Mouse (Mus musculus) midbrain, postnatal 0 days (tissue): ENCODE data around the gene Nr2f1. TPM values are rescaled to one million over a fixed set of nuclear protein-coding genes. Genes with fewer than 3 reads are reported as not detected.

Experiments
- ATAC-seq: fragments of 200-750 bp; cut with Nextera tagmentation; 2 replicates; pipeline ENCODE4 v1.8.0; 2017; ENCODE audit warnings: moderate number of reproducible peaks, mild to moderate bottlenecking, moderate TSS enrichment, moderate library complexity; ENCODE audit not compliant: low FRiP score
- DNase-seq: peaks from one replicate; pipeline ENCODE4 v3.0.0-alpha.2; 2015; ENCODE audit warnings: low spot score
- H3K27ac ChIP-seq: fragments of 300-500 bp; sonication (generic); 2 replicates; pipeline ENCODE4 v1.5.1; 2014; ENCODE audit warnings: low read depth, mild to moderate bottlenecking, low read length, mixed read lengths
- H3K27me3 ChIP-seq: fragments of 300-500 bp; sonication (generic); 2 replicates; pipeline ENCODE4 v1.6.1; 2014; ENCODE audit warnings: low read length, control low read depth, mixed read lengths; ENCODE audit not compliant: insufficient read depth
- H3K36me3 ChIP-seq: fragments of 300-500 bp; sonication (generic); 2 replicates; pipeline ENCODE4 v1.6.1; 2014; ENCODE audit warnings: low read length, control low read depth, mixed read lengths; ENCODE audit not compliant: insufficient read depth
- H3K4me1 ChIP-seq: fragments of 300-500 bp; sonication (generic); 2 replicates; pipeline ENCODE4 v1.6.1; 2014; ENCODE audit warnings: mild to moderate bottlenecking, control low read depth, antibody characterized with exemption, low read length, mixed read lengths; ENCODE audit not compliant: insufficient read depth
- H3K4me2 ChIP-seq: fragments of 300-500 bp; sonication (generic); 2 replicates; pipeline ENCODE4 v1.6.1; 2014; ENCODE audit warnings: low read depth, mild to moderate bottlenecking, low read length, mixed read lengths; ENCODE audit not compliant: poor library complexity, severe bottlenecking
- H3K4me3 ChIP-seq: fragments of 300-500 bp; sonication (generic); 2 replicates; pipeline ENCODE4 v1.5.1; 2014; ENCODE audit warnings: low read depth, mild to moderate bottlenecking, low read length, moderate library complexity
- H3K9ac ChIP-seq: fragments of 300-500 bp; sonication (generic); replicated peaks from 2 replicates; pipeline ENCODE4 v1.6.1; 2014; ENCODE audit warnings: mild to moderate bottlenecking, low read length, moderate library complexity, mixed read lengths; ENCODE audit not compliant: poor library complexity, severe bottlenecking
- H3K9me3 ChIP-seq: fragments of 300-500 bp; sonication (generic); 2 replicates; pipeline ENCODE4 v1.6.1; 2016; ENCODE audit warnings: low read length, control low read depth
- CTCF ChIP-seq: IDR thresholded peaks from 2 replicates; pipeline ENCODE4 v1.5.1; 2016; ENCODE audit warnings: antibody characterized with exemption, mild to moderate bottlenecking
- WGBS: fragments of 180-500 bp; shearing (Covaris S2); extraction: QIAGEN DNeasy Blood & Tissue Kit; methylation state at CpG from one replicate; pipeline ENCODE4 v1.1.7; 2014; 5-methylcytosine and 5-hydroxymethylcytosine counted together
- polyA plus RNA-seq: library from polyadenylated mRNA; unstranded; fragments of >200 nt; fragmentation: Nextera tagmentation; extraction: Ambion mirVana; gene quantifications from 2 replicates; pipeline ENCODE4 v1.2.1, GENCODE M21; 2015
- total RNA-seq: library from RNA; depleted of rRNA; stranded (reverse); fragments of >200 nt; gene quantifications from 2 replicates; pipeline ENCODE4 v1.2.3, GENCODE M21; 2014

Gene Nr2f1
- total and polyA plus RNA-seq, 2 experiments from 2014 or later, result 55.5 to 184 TPM

DNA sequence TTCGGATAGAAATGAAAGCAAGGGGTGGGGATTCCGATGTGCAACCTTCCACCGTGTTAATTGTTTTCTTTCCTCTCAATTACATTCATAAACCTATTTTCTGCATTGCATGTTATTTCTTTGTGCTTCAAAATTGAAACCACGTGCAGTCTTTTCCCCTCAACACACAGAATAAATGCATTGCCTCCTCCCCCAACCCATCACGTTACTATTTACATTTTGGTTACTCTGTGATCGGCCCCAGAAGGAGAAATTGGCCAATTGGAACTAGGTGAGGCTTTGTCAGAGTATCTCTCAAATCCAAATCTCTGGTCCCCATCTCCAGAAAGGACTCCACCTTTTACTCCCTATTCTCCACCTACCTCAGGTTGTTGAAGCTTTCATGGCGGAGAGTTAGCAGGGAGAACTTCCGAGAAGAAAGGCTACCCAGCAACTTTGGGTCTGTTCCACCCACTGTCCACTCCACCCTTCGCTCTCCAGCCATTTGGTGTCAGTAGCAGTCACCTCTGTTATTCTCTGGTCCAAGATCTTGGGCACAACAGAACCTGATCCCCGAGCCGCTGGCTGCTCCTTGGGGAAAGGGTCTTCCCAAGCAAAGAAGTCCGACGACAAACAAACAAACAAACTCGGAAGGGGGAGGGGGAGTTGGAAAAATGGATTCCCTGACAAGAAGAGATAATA, 14.6 kb downstream of the Nr2f1 start:
- H3K4me1 ChIP-seq, result no peaks in the 10 kb centered on the region
- H3K27me3 ChIP-seq, result peaks cover 21% of the 10 kb centered on the region
- DNase-seq, result no peak
- peaks cover 2% of the 10 kb centered on the region; the same call in 1 of the 2 replicates for H3K36me3 ChIP-seq
- no peak for ATAC-seq
- no peak overlapping the region for H3K4me2 ChIP-seq
- no peaks in the 10 kb centered on the region for H3K9me3 ChIP-seq
- H3K9ac ChIP-seq, result no peak overlapping the region
- no peak overlapping the region for H3K4me3 ChIP-seq
- no peak overlapping the region for H3K27ac ChIP-seq
- no peak for TF ChIP-seq CTCF
- 22% methylated on average over 14 of the region's 14 CpGs for WGBS

DNA sequence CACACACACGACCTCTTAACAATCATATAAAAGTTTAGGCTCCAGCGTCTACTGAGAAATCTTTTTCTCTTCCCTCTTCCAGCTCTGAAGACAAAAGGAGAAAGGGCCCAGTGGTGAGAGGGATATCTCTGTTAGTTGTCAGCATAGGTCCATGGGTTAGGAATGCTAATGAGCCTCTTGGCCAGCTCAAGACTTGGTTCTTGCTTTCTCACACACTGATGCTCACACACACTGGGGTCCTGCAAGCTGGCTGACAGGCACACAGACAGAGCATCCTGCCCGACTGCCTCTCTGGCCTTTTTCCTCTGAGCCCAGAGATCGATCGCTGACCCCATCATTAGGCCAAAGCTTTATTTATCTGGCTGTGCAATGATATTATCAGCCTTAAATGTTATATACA, 15.6 kb downstream of the Nr2f1 start:
- ATAC-seq (no peak), DNase-seq (peak; percentile 73)
- no peak overlapping the region for H3K4me3 ChIP-seq
- peaks cover 24% of the 10 kb centered on the region for H3K27me3 ChIP-seq
- no peaks in the 10 kb centered on the region for H3K9me3 ChIP-seq
- WGBS, result 18% methylated on average over 5 of the region's 5 CpGs
- no peak overlapping the region for H3K4me2 ChIP-seq
- TF ChIP-seq CTCF, result no peak
- no peaks in the 10 kb centered on the region for H3K36me3 ChIP-seq
- no peak overlapping the region for H3K9ac ChIP-seq
- H3K27ac ChIP-seq, result peak overlapping the region; percentile 26; the same call in 1 of the 2 replicates
- 0 out of 2 replicates have a peak, but pooled peaks cover 4% of the 10 kb centered on the region for H3K4me1 ChIP-seq

DNA sequence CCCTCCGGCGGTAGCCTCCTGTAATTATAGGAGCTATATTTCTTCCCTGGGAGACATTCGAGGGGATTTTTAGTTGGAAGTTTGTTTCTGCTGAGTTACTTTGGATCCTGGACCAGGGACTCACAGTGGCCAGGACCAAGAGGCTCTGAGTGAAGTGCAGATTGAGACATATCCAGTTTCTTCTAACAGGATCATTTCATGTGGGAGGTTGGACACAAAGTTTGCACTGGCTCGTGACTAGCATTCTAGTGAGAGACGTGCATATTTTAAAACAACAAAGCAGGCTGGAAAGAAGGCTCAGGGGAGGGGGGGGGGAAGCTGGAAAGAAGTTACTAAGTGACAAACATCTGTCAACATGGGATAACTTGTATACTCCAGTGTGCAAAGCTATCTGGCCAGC, 16.6 kb downstream of the Nr2f1 start:
- no peak overlapping the region for H3K4me3 ChIP-seq
- H3K9me3 ChIP-seq, result no peaks in the 10 kb centered on the region
- ATAC-seq, result no peak
- 0 out of 2 replicates have a peak, but pooled peaks cover 4% of the 10 kb centered on the region for H3K4me1 ChIP-seq
- no peak for TF ChIP-seq CTCF
- H3K27me3 ChIP-seq, result peaks cover 28% of the 10 kb centered on the region
- 25% methylated on average over 5 of the region's 5 CpGs for whole genome bisulfite sequencing
- no peaks in the 10 kb centered on the region for H3K36me3 ChIP-seq
- no peak for DNase-seq
- no peak overlapping the region for H3K27ac ChIP-seq
- no peak overlapping the region for H3K9ac ChIP-seq
- 0 out of 2 replicates have a peak overlapping the region, but pooled peaks have one; percentile 56 for H3K4me2 ChIP-seq

DNA sequence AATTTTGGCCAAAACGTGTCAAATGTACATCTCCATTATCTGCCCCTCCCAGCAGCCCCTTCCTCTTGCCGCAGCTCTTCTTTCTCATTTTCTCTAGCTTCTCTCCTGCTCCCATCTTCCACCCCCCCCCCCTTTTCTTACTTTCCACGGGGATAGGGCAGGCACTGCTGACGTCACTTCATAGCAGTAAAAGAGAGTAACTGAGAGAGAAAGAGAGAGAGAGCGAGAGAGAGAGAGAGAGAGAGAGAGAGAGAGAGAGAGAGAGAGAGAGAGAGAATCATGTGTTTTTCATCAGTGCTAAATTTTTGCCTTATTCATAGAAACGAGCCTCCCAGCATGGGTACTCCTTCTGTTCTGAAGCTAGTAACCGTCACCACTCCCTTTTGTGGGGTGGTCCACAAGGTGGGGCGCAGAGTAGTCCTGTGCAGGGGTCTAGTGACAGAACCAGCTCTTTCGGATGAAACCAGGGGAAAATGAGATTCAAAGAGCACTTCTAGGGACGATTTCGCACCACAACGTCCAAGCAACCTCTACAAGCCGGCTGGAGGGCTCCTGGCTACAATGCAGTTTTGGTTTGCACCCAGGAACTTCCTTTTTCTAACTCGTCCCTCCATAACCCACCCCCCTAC, 17.5 kb downstream of the Nr2f1 start:
- Histone ChIP-seq H3K27me3 (peaks cover 34% of the 10 kb centered on the region), H3K4me3 (peak overlapping the region; percentile 35), H3K36me3 (no peaks in the 10 kb centered on the region), H3K27ac (peak overlapping the region; percentile 68), H3K9me3 (no peaks in the 10 kb centered on the region), H3K4me1 (0 out of 2 replicates have a peak, but pooled peaks cover 4% of the 10 kb centered on the region), H3K9ac (no peak overlapping the region), H3K4me2 (peak overlapping the region; percentile 56)
- no peak for TF ChIP-seq CTCF
- ATAC-seq (peak; percentile 52; the same call in 1 of the 2 replicates), DNase-seq (peak; percentile 69)
- WGBS, result 5% methylated on average over 14 of the region's 14 CpGs

DNA sequence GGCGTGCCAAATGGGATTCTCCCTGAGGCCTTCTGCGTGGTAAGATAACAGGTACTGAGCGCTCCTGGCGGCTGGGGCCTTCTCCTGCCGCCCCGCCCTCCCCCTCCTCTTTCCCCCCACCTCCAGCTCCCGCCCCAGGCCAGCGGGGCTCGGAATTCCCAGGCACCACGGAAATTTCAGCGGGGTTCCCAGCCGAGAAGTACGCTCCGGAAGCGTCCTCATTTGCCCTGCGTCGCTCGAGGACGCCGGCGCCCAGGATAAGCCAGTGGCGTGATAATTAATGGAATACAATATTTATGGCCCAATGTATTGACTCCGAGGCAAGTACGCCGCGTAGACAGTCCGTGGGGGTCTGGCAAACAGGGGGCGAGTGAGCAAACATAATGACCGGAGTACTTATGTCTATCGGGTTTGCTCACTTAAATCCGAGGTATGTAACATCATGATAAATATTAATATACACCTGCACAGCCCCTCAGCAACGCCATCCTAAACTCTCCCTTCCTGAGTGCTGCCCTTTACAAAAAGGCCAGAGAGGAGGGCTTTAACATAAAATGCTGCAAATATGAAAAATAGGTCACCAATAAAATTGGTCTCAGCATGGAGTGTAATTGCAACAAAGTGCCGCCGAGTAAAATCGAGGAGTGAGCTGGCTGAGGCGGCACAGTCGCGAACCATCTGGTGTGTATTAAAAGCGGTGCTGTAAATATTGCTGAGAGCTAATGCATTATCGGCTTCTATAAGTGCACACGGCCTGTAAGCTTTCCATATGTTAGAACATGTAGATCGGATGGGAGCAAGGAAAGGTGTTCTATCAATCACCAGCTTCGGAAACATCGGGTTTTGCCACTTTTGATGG, 18.3 kb downstream of the Nr2f1 start:
- peak overlapping the region; percentile 56 for H3K4me2 ChIP-seq
- H3K27ac ChIP-seq, result peak overlapping the region; percentile 68
- peak overlapping the region; percentile 35 for H3K4me3 ChIP-seq
- H3K4me1 ChIP-seq, result 0 out of 2 replicates have a peak, but pooled peaks cover 4% of the 10 kb centered on the region
- H3K9me3 ChIP-seq, result no peaks in the 10 kb centered on the region
- DNase-seq (peak; percentile 61), ATAC-seq (peak; percentile 57)
- H3K36me3 ChIP-seq, result no peaks in the 10 kb centered on the region
- TF ChIP-seq CTCF, result no peak
- whole genome bisulfite sequencing, result under 1% methylated on average over 44 of the region's 44 CpGs
- peaks cover 29% of the 10 kb centered on the region for H3K27me3 ChIP-seq
- peak overlapping the region; percentile 33; the same call in 1 of the 2 replicates for H3K9ac ChIP-seq
